Mouse (Mus musculus) myocyte (in vitro differentiated cells): ENCODE measurements at regions not wholly inside any gene's neighbourhood (a gene's known extent, or its start where the extent isn't known, plus 50 kb on each side); places are given as distances from the start of the nearest gene placed in this dataset.

Source experiments
- POLR2A ChIP-seq: IDR thresholded peaks from one replicate; pipeline ENCODE4 v1.6.1; 2011; ENCODE audit warnings: low read depth, mild to moderate bottlenecking, control low read depth, moderate library complexity; ENCODE audit not compliant: insufficient read length
- POLR2AphosphoS2 ChIP-seq: IDR thresholded peaks from one replicate; pipeline ENCODE4 v1.6.1; 2011; ENCODE audit warnings: low read depth, control low read depth; ENCODE audit not compliant: insufficient read length
- USF1 ChIP-seq: IDR thresholded peaks from one replicate; pipeline ENCODE4 v1.6.1; 2011; ENCODE audit warnings: low read depth, mild to moderate bottlenecking, control low read depth, moderate library complexity

GRCm38 (mm10) chr12:15961834-15962233 lies 145.1 kb upstream of the Trib2 start:
- TF ChIP-seq POLR2A, result no peak
- TF ChIP-seq USF1, result no peak
- TF ChIP-seq POLR2AphosphoS2, result no peak
